In genomic region chr3:87153038-87153437, GRCm38 (mm10) we compare ENCODE assay signal across 11 mouse cellular contexts. TPM values are rescaled to one million over a fixed set of nuclear protein-coding genes. Genes with fewer than 3 reads are reported as not detected.
DNase-seq lines count a peak whose midpoint lies in the region; ATAC-seq lines count a peak whose summit lies in the region.
"Had no signal": no experiment of that assay in that cellular context is flagged by ENCODE, and none has a peak within 500 bp of the region (broad histone marks: within the 10 kb centered on the region; RNA-seq: fewer than 3 reads in every experiment).

No protein-coding gene starts in this region.

- peak overlapping the region; percentile 43; the same call in 1 of the 2 replicates for H3K27ac ChIP-seq in forebrain, embryonic 12.5 days
- peak overlapping the region; percentile 78 for H3K27ac ChIP-seq in limb, embryonic 12.5 days

- no peaks in the 10 kb centered on the region for H3K9me3 ChIP-seq in forebrain, embryonic 12.5 days
- H3K9me3 ChIP-seq in limb, embryonic 12.5 days = no peaks in the 10 kb centered on the region

- no peak overlapping the region for H3K4me2 ChIP-seq in forebrain, embryonic 12.5 days
- no peak overlapping the region for H3K4me2 ChIP-seq in limb, embryonic 12.5 days

- 15% methylated on average over 2 of the region's 2 CpGs for WGBS in forebrain, embryonic 12.5 days
- 41% methylated on average over 2 of the region's 2 CpGs for whole genome bisulfite sequencing in limb, embryonic 12.5 days

- no peak overlapping the region for H3K9ac ChIP-seq in forebrain, embryonic 12.5 days
- H3K9ac ChIP-seq in limb, embryonic 12.5 days (replicated peaks) = no peak overlapping the region

- peak; percentile 71 for ATAC-seq in frontal cortex, adult (ENCODE audit: low TSS enrichment)
- ATAC-seq in forebrain, embryonic 12.5 days (ENCODE audit: low FRiP score) = no peak
- ATAC-seq in limb, embryonic 12.5 days (ENCODE audit: insufficient number of reproducible peaks, insufficient read depth, low FRiP score, low TSS enrichment, low read depth) = no peak
- ATAC-seq: activated CD4-positive, CD25-positive, alpha-beta regulatory T cell, adult 4 months had no signal

- no peaks in the 10 kb centered on the region for H3K27me3 ChIP-seq in forebrain, embryonic 12.5 days
- no peaks in the 10 kb centered on the region for H3K27me3 ChIP-seq in limb, embryonic 12.5 days

- no peak for DNase-seq in frontal cortex, postnatal 25 days (ENCODE audit: low spot score in 2 of 2)
- peak; percentile 59 for DNase-seq in 3T3-L1 (ENCODE audit: low read depth, low spot score)
- no peak for DNase-seq in layer of hippocampus, postnatal 36 days
- no peak for DNase-seq in right cerebral cortex, postnatal 36 days (ENCODE audit: low spot score in 2 of 2)
- no peak for DNase-seq in right cerebral cortex, postnatal 4 days
- DNase-seq: B cell, adult 2 months; cerebellum, postnatal 14 days had no signal

- no peaks in the 10 kb centered on the region for H3K36me3 ChIP-seq in forebrain, embryonic 12.5 days (replicated peaks)
- peaks cover 7% of the 10 kb centered on the region; the same call in 1 of the 2 replicates for H3K36me3 ChIP-seq in limb, embryonic 12.5 days

- H3K4me3 ChIP-seq in forebrain, embryonic 12.5 days (replicated peaks) = no peak overlapping the region
- no peak overlapping the region for H3K4me3 ChIP-seq in limb, embryonic 12.5 days (replicated peaks)

- H3K4me1 ChIP-seq in forebrain, embryonic 12.5 days = peaks cover 78% of the 10 kb centered on the region
- H3K4me1 ChIP-seq in limb, embryonic 12.5 days (replicated peaks) = peaks cover 95% of the 10 kb centered on the region

RNA-seq across cellular contexts. Expression of gene Kirrel, which starts 21.5 kb away (rescaled TPM):
- polyA plus RNA-seq in forebrain, embryonic 12.5 days (2016; fragmentation: Nextera tagmentation; extraction: Ambion mirVana) = 11.5 and 12.9 TPM in 2 replicates
- polyA plus RNA-seq in limb, embryonic 12.5 days (2016; fragmentation: Nextera tagmentation; extraction: Ambion mirVana) = 17.5 and 22.1 TPM in 2 replicates
- total RNA-seq in layer of hippocampus, postnatal 36 days (2021) = 1 to 10 TPM; 3.2 to 4.3 TPM
- polyA plus RNA-seq: activated CD4-positive, CD25-positive, alpha-beta regulatory T cell, adult 4 months had no signal
